Mouse (Mus musculus) forebrain, embryonic 11.5 days (tissue): ENCODE measurements at regions not wholly inside any gene's neighbourhood (a gene's known extent, or its start where the extent isn't known, plus 50 kb on each side); places are given as distances from the start of the nearest gene placed in this dataset.

ENCODE experiments used
- ATAC-seq: fragments of 200-750 bp; cut with Nextera tagmentation; replicated peaks from 2 replicates; pipeline ENCODE4 v1.8.0; 2017; ENCODE audit warnings: moderate TSS enrichment; ENCODE audit not compliant: low FRiP score
- DNase-seq: peaks from one replicate; pipeline ENCODE4 v3.0.0-alpha.2; 2017; ENCODE audit warnings: low spot score
- H3K27ac ChIP-seq: fragments of 300-500 bp; sonication (generic); 2 replicates; pipeline ENCODE4 v1.5.1; 2014; ENCODE audit warnings: low read depth, low read length
- H3K27me3 ChIP-seq: fragments of 300-500 bp; sonication (generic); 2 replicates; pipeline ENCODE4 v1.6.1; 2014; ENCODE audit warnings: mild to moderate bottlenecking, low read length, mixed read lengths; ENCODE audit not compliant: control insufficient read depth, insufficient read depth
- H3K36me3 ChIP-seq: fragments of 300-500 bp; sonication (generic); 2 replicates; pipeline ENCODE4 v1.6.1; 2014; ENCODE audit warnings: mild to moderate bottlenecking, low read length, moderate library complexity, mixed read lengths; ENCODE audit not compliant: control insufficient read depth, insufficient read depth
- H3K4me1 ChIP-seq: fragments of 300-500 bp; sonication (generic); replicated peaks from 2 replicates; pipeline ENCODE4 v1.6.1; 2014; ENCODE audit warnings: low read length, mixed read lengths; ENCODE audit not compliant: control insufficient read depth, insufficient read depth
- H3K4me2 ChIP-seq: fragments of 300-500 bp; sonication (generic); 2 replicates; pipeline ENCODE4 v1.6.1; 2014; ENCODE audit warnings: low read depth, mild to moderate bottlenecking, low read length, moderate library complexity, mixed read lengths; ENCODE audit not compliant: severe bottlenecking
- H3K4me3 ChIP-seq: fragments of 300-500 bp; sonication (generic); 2 replicates; pipeline ENCODE4 v1.5.1; 2014; ENCODE audit warnings: low read depth, low read length
- H3K9ac ChIP-seq: fragments of 300-500 bp; sonication (generic); 2 replicates; pipeline ENCODE4 v1.6.1; 2014; ENCODE audit warnings: low read length
- H3K9me3 ChIP-seq: fragments of 300-500 bp; sonication (generic); 2 replicates; pipeline ENCODE4 v1.6.1; 2016; ENCODE audit warnings: low read length, mixed read lengths; ENCODE audit not compliant: control insufficient read depth
- WGBS: fragments of 180-500 bp; shearing (Covaris S2); extraction: QIAGEN DNeasy Blood & Tissue Kit; methylation state at CpG from one replicate; pipeline ENCODE4 v1.1.7; 2014; 5-methylcytosine and 5-hydroxymethylcytosine counted together

- H3K36me3 ChIP-seq: no peaks in the 10 kb centered on the region
- no peak overlapping the region for H3K4me2 ChIP-seq
- H3K9me3 ChIP-seq: no peaks in the 10 kb centered on the region
- 80% methylated on average over 2 of the region's 2 CpGs for WGBS
- no peaks in the 10 kb centered on the region for H3K4me1 ChIP-seq
- no peak overlapping the region for H3K4me3 ChIP-seq
- H3K27ac ChIP-seq: no peak overlapping the region
- H3K27me3 ChIP-seq: no peaks in the 10 kb centered on the region
- no peak overlapping the region for H3K9ac ChIP-seq
- ATAC-seq (no peak), DNase-seq (no peak)
Measured at GRCm38 (mm10) chr15:17006139-17006538, 277.6 kb downstream of the Cdh9 start.

DNA sequence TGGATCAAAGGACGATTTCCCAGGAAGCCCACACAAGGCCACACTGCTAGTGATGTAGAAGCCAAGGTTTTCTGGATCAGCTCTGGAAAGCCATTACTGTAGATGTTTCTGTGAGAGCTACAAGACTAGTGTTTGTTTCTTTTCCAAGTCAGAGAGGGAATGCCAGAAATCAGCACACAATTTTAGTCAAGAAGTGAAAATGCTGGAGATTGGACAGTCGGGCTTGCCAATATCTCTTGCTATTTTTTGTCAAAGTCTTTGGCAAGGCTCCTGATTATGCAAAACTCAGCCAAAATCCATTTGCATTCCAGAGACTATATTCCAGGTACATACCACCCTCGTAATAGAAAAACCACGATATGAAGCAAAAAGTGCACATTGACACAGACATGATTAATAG lies 279.3 kb downstream of the Cdh9 start:
- DNase-seq (no peak), ATAC-seq (no peak)
- Histone ChIP-seq H3K36me3 (no peaks in the 10 kb centered on the region), H3K4me1 (no peaks in the 10 kb centered on the region), H3K9me3 (no peaks in the 10 kb centered on the region), H3K27me3 (no peaks in the 10 kb centered on the region), H3K4me3 (no peak overlapping the region), H3K27ac (no peak overlapping the region), H3K9ac (no peak overlapping the region), H3K4me2 (no peak overlapping the region)
- 91% methylated on average over 4 of the region's 4 CpGs for WGBS

DNA sequence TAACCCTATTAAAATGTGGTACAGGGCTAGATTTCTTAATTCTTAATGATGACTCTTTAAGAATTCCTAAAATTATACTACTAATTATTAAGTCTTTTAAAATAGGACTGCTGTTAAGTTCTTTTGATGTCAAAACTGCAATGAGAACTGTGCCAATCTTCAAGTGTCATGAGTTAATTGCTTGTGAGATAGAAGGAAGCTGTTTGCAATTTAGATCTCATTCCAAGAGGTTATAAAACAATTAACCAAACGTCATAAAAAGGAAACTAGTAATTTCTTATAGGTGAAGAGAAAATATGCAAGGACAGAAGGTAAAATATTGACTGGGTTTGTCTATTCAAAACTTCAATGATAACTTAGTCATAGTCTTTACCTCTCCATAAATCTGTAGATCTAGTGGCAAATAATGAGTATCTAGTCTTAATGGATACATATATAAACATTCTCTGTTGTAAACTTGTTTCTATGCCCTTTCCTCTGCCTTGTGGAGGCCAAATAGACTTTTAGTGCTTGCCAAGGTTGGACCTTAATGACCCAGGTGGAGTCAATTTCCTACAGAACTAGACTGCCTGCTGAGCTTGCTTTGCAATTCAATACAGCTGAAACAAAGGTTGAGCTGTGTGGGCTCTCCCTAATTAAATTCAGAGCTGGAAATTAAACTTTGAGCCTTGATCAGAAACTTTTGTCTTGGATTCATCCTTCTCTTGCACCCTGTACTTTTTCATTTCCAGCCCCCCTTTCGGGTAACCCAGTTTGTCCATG lies 320.5 kb downstream of the Cdh9 start:
- H3K4me3 ChIP-seq: no peak overlapping the region
- DNase-seq: no peak
- no peak overlapping the region for H3K9ac ChIP-seq
- H3K36me3 ChIP-seq: no peaks in the 10 kb centered on the region
- H3K4me1 ChIP-seq: no peaks in the 10 kb centered on the region
- H3K27me3 ChIP-seq: no peaks in the 10 kb centered on the region
- WGBS: 33% methylated on average over 2 of the region's 2 CpGs
- H3K4me2 ChIP-seq: no peak overlapping the region
- no peak overlapping the region for H3K27ac ChIP-seq
- no peaks in the 10 kb centered on the region for H3K9me3 ChIP-seq
- ATAC-seq: no peak; the same call in 1 of the 2 replicates

- Histone ChIP-seq H3K36me3 (no peaks in the 10 kb centered on the region), H3K4me2 (no peak overlapping the region), H3K9me3 (no peaks in the 10 kb centered on the region), H3K27me3 (no peaks in the 10 kb centered on the region), H3K4me1 (no peaks in the 10 kb centered on the region), H3K4me3 (no peak overlapping the region), H3K9ac (no peak overlapping the region), H3K27ac (no peak overlapping the region)
- WGBS: 77% methylated on average over 4 of the region's 4 CpGs
- no peak for DNase-seq
- ATAC-seq: no peak
Measured at GRCm38 (mm10) chr15:17069772-17070171, 341.2 kb downstream of the Cdh9 start.

- DNase-seq: no peak
- Histone ChIP-seq H3K4me3 (no peak overlapping the region), H3K27me3 (no peaks in the 10 kb centered on the region), H3K4me1 (no peaks in the 10 kb centered on the region), H3K9me3 (no peaks in the 10 kb centered on the region), H3K9ac (no peak overlapping the region), H3K36me3 (no peaks in the 10 kb centered on the region), H3K27ac (no peak overlapping the region), H3K4me2 (no peak overlapping the region)
- ATAC-seq: no peak
- 85% methylated on average over 2 of the region's 2 CpGs for WGBS
Measured at GRCm38 (mm10) chr15:17084030-17084429, 355.5 kb downstream of the Cdh9 start.

DNA sequence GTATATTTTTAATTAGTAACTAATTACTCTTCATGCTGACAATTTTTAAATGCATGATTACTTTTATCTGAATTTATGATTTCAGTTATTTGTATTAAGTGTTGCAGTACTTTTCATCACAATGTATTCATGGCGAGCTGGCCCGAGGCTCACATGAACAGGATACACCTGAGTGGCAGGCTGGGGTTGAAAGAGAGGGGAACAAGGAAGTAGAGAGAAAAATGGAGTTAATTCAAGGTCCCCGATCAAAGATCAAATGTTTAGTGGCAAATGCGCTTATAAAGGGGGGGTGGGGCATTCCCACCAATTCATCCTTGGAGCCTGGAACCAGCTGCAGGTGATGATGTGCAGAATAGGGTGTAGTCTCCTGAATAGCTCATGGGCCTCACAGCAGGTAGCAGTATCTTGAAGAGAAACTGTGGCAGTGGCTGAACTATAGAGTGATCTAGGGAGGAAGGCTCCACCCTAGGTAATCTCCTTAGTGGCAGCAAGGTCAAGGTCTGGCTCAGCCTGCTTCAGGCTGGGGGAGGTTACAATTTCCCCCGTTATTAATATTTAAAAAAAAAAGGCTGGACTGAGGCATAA lies 360.2 kb downstream of the Cdh9 start:
- ATAC-seq (no peak), DNase-seq (no peak)
- Histone ChIP-seq H3K4me3 (no peak overlapping the region), H3K9me3 (no peaks in the 10 kb centered on the region), H3K9ac (no peak overlapping the region), H3K4me2 (no peak overlapping the region), H3K4me1 (no peaks in the 10 kb centered on the region), H3K27me3 (no peaks in the 10 kb centered on the region), H3K27ac (no peak overlapping the region), H3K36me3 (no peaks in the 10 kb centered on the region)
- WGBS: 96% methylated on average over 5 of the region's 5 CpGs

GRCm38 (mm10) chr15:17098927-17099326 lies 370.4 kb downstream of the Cdh9 start:
- WGBS: 4% methylated on average over 4 of the region's 4 CpGs
- ATAC-seq: peak; percentile 81

GRCm38 (mm10) chr15:17101182-17101581 lies 372.6 kb downstream of the Cdh9 start:
- H3K27ac ChIP-seq: no peak overlapping the region
- H3K4me1 ChIP-seq: no peaks in the 10 kb centered on the region
- no peaks in the 10 kb centered on the region for H3K27me3 ChIP-seq
- DNase-seq (no peak), ATAC-seq (no peak)
- WGBS: 84% methylated on average over 3 of the region's 3 CpGs
- H3K4me2 ChIP-seq: no peak overlapping the region
- H3K36me3 ChIP-seq: no peaks in the 10 kb centered on the region
- no peaks in the 10 kb centered on the region for H3K9me3 ChIP-seq
- no peak overlapping the region for H3K9ac ChIP-seq
- H3K4me3 ChIP-seq: no peak overlapping the region

More at GRCm38 (mm10) chr15:17098927-17099326, 370.4 kb downstream of the Cdh9 start:
- H3K4me2 ChIP-seq: no peak overlapping the region
- no peak overlapping the region for H3K4me3 ChIP-seq
- no peak overlapping the region for H3K9ac ChIP-seq
- H3K9me3 ChIP-seq: no peaks in the 10 kb centered on the region
- H3K27ac ChIP-seq: no peak overlapping the region
- DNase-seq: peak; percentile 77
- no peaks in the 10 kb centered on the region for H3K27me3 ChIP-seq
- no peaks in the 10 kb centered on the region for H3K36me3 ChIP-seq
- no peaks in the 10 kb centered on the region for H3K4me1 ChIP-seq

GRCm38 (mm10) chr15:17135721-17136120 lies 407.2 kb downstream of the Cdh9 start:
- DNase-seq (no peak), ATAC-seq (no peak)
- Histone ChIP-seq H3K27me3 (no peaks in the 10 kb centered on the region), H3K27ac (no peak overlapping the region), H3K4me2 (no peak overlapping the region), H3K36me3 (no peaks in the 10 kb centered on the region), H3K9ac (no peak overlapping the region), H3K9me3 (no peaks in the 10 kb centered on the region), H3K4me3 (no peak overlapping the region), H3K4me1 (no peaks in the 10 kb centered on the region)
- WGBS: 60% methylated on average over 1 of the region's 1 CpGs
